Mouse (Mus musculus) left cerebral cortex, postnatal 4 days (tissue): ENCODE data around the gene Gbp4. TPM values are rescaled to one million over a fixed set of nuclear protein-coding genes. Genes with fewer than 3 reads are reported as not detected.
"Not testable (repeated sequence)": the region's sequence is repeated elsewhere in the genome, so short reads cannot be mapped to it uniquely, and the experiment has no call there.

Experiments used
- DNase-seq: peaks from one replicate; pipeline ENCODE4 v3.0.0-alpha.2; 2022
- intact Hi-C: fragments of 180-260 bp; cut with DNase I; formaldehyde crosslinking; loops from one replicate; pipeline ENCODE4 v1.15.1; 2025
- total RNA-seq, 2 experiments: library from RNA; stranded (reverse); gene quantifications; 2 replicates each; pipeline ENCODE4 v1.2.3; 2021

Gbp4 gene
- 1 to 10 TPM; 1.3 TPM for total RNA-seq

DNA sequence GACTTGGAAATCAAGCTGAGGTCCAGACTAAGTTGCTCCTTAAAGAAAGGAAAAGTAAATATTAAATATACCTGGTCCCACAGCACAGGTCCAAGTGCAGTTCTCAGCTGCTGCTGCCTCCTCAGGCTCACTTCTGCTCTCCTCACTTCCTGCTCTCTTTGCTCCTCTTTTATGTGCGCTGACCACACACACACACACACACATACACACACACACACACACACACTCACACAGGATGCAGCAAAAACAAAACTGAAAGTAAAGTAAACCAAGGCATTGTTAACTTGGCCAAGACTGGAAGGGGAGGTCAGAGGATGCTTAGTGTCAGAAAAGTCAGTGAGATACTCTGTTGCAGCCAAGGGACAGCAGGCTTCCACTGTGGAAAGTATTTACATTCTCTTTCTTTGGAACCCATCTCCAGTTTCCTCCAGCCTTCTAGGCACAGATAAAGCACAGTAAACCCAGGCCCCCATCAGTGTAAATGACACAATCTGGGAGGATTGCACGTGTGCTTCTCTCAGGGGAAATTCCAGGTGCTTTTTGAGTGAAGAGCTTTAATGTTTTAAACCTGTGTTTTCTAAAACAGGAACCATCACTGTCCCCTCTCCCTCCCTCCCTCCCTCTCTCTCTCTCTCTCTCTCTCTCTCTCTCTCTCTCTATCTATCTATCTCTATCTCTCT is at the start of gene Gbp4, which contains the start of the genes Gbp9 and Gbp8:
Gbp4 (minus strand) TSS at position 178 of the 680 bp plus-strand sequence.
Gbp9 (minus strand) TSS at position 131 of the 680 bp plus-strand sequence.
Gbp8 (minus strand) TSS at position 132 of the 680 bp plus-strand sequence.
- DNase-seq, intact Hi-C loops: not testable (repeated sequence)

DNA sequence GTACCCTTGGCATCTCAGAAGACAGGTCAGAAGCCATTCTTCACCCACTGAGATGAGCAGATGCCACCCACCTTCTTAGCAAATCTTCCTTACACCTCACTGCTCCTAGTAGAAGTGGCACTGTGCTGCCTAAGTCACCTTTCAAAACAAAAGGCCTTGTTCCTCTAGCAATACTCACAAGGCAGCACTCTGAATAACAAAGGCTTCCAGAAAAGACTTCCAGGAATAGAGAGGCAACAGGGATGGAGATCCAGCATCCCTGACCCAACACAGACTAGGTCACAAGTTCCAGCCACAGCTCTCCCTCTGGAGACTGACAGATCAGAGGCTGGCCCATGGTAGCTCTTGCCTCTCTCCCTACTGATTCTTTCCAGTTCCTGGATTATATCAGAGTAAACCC is 42.1 kb upstream of the Gbp4 start:
- no peak for DNase-seq
- intact Hi-C loops: no loop called here

DNA sequence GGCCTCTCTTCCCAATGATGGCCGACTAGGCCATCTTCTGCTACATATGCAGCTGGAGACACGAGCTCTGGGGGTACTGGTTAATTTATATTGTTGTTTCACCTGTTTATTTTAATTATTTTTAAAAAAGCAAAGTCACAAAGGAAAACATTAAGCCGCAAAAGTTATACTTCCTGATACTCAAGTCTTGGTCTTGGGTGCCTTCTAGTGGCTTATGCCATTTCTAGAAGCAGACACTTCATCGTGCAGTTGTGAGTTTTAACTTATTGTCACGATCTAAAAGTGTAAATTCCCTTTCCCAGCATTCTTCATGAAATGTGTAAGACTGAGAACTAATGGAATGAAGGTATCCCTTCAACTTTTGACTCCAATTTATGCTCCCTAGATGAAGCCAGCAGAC is 17.2 kb upstream of the Gbp4 start:
- intact Hi-C loops: no loop called here
- DNase-seq: no peak

DNA sequence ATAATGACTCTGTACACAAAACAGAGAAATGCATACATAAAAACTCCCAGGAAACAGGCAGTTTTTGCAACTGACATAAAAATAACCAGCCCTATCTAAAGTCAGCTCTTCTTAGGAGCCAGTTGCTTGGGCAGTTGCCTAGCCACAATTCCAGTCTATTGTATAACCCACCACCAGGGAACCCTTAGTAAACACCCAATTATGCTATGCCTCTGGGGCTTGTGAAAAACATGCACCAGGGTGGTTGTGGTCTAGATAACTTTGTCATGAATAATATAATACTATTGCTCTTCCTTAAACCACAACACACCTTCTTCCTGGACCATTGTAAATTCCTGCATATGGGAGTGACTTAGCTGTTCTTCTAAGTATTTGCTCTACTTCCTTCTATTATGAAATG is 14.7 kb upstream of the Gbp4 start:
- intact Hi-C loops: no loop called here
- DNase-seq: no peak

DNA sequence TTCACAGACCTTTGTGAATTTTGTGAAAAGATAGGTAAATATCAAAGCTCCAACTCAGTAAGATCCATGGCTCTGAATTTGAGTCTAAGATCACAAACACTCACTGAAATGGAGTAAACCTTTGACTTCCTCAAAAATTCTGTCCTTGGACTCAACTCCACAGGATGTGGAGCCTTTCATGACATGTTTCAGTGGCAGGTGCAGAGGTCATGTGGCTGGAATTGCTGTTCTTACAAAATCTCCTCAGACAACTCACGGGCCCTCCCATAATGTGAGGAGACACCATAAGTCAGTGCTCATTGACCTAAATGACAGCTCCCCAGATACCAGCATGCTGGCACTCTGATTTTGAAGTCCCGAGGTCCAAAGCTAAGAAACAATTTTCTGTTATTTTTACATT is 8.7 kb upstream of the Gbp4 start:
- DNase-seq, intact Hi-C loops: not testable (repeated sequence)

DNA sequence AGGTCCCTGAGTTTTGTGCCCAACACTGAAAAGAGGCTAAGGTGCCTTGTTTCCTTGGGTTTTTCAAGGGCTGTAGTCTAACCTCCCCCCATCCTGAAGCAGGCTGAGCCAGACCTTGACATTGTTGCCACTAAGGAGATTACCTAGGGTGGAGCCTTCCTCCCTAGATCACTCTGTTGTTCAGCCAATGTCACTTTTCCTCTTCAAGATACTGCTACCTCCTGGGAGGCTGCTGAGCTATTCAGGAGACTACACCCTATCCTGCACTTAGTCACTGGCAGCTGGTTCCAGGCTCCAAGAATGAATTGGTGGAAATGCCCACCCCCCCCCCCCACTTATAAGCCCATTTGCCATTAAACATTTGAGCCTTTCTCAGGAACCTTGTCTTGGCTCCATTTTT is 7.1 kb upstream of the Gbp4 start:
- no peak for DNase-seq
- intact Hi-C loops: no loop called here

DNA sequence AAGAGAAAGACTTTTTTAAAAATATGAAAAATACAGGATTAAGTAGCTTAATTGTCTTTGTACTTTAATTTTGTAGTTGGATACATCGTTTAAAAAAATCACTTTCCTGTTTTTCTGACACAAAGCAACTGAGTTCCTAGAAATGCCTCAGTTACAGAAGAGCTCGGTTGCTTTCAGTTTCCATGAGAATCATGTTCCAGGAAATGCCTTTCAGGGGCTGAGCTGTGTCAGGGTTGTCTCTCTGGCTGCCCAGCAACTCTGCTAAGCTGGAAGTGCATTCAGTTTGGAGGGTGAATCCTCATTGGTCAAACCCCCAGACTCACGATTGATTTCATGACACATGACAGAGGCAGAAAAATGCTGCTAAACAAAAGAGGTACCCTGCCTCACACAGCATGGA is 6.3 kb upstream of the Gbp4 start:
- DNase-seq, intact Hi-C loops: not testable (repeated sequence)

DNA sequence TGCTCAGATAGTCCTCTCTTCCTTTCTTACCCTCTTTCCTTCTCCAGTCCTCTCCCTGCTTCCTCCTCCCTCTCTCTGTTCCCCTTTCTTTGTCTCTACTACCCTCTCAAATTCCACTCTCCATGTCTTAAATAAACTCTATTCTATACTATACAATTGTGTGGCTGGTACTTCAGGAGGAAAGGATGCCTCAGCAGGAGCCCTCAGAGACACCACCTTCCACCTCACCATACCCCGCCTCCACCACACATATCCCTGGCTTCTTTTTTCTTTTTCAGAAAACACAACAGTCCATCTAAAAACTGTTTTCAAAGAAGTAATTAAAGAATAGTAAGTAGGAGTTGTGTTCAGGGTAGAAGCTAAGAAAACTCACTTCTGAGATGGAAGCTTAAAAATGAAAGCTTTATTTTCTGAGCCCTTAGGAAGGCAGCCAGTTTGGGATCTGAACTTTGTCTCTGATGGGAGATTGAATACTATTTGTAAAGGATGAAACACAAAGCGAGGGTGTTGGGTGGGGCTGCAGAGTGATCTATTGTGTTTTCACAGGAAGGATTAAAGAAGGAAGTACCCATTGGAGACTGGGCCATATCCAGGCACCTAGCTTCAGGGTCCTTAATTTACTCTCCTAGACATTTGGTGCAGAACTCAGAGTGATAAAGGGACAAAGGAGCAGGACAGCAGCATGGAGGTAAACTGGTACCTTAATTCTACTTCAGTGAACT is 864 bp upstream of the Gbp4 start:
- intact Hi-C loops: not testable (repeated sequence)

DNA sequence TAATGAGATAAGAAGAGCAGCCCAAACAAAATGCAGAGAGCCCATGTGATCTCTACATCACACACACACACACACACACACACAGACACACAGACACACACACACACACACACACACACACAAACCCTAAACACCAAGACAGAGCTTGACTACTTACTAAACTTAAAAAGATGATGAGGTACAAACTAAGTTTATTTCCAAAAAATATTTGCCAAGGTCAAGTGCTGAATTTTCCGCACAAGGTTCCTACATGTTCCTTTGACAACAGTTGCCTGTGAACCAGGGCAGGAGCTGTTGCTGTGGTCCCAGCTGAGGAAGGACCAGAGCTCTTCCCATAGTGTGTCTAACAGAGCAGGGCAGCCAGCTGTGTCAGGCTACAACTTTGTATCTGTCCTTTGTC is 480 bp downstream of the Gbp4 start:
- DNase-seq: no peak
- intact Hi-C loops: no loop called here

More for the DNA sequence above, 864 bp upstream of the Gbp4 start:
- not testable (repeated sequence) for DNase-seq

DNA sequence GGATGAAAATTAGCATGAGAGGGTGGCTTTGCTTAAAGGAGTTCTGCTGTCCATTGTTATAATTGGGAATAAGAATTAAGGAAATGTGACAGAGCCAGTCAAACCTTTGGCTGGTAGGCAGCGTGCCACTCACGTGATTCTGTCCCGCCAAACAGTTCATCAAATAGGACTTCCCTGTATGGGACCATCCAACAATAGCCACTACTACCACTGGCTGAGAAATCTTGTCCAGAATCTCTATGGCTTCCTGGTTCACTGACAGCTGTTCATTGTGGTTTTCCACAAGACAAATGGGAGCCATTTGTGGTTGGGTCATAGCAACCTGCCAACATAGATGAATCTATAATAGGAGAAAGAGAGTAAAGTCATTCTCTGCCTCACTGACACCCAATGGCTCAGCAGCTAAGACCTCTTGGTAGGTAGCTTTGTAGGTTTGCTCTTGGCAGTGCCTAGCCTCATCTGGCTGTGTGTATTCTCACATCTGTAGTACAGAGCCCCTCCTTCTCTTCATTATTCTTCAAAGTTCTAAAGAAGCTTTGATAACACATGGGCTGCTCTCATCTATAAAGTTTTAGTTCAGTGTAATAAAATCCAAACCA is 2.6 kb downstream of the Gbp4 start:
- DNase-seq, intact Hi-C loops: not testable (repeated sequence)

DNA sequence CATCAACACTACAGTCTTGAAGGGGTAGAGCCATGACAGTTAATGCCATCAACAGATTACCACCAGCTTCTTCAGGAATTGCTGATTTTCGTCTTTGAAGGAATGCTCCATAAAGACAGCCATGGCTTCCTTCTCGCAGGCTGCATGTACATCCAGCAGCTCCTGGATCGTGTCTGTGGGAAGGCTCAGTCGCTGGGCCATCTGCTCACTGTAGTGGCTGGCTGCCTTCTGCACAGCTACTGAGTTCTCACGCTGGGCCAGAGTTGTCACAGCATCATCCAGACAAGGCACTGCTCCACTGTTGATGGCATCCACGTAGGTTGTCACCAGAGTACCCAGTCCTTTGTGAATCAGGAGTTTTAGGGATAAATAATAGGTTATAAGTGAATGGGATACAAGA is 17.7 kb downstream of the Gbp4 start:
- DNase-seq: peak; percentile 17
- intact Hi-C loops: not testable (repeated sequence)

DNA sequence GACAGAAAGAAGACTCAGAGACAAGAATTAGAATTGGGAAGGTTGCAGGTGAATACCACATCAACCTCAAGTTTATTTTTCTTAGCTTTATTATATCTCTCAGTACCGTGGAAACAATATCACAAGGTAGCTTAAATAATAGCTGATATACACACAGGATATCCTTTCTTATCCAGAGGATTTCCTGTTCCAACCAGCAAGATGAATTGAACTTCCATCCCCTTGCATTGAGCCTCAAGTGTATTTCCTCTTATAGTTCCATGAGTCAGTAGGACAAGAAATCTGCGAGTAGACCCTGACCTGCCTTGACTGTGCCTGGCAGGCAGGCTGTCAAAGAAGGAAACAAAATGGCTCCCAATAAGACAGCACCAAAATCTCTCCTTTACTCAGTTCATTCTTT is 23.6 kb downstream of the Gbp4 start:
- intact Hi-C loops: no loop called here
- DNase-seq: no peak

DNA sequence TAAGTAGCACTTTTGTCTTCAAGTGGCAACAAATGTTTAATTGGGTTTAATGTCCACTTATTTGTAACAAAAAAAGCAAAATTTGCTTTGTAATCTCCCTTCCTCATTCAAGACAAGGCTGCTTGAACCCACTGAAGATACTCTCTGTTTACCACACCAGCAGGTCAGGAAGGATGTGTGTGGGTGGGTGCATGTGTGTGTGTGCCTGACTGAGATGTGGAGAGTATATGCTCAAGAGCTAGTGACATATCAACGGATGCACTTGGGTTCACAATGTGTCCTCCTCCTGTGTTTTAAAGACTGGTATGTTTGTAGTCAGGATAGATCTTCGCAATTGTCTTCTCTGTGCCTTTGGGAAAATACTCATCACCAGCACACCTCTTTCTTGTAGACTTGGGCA is 24.7 kb downstream of the Gbp4 start:
- DNase-seq: no peak
- intact Hi-C loops: no loop called here

DNA sequence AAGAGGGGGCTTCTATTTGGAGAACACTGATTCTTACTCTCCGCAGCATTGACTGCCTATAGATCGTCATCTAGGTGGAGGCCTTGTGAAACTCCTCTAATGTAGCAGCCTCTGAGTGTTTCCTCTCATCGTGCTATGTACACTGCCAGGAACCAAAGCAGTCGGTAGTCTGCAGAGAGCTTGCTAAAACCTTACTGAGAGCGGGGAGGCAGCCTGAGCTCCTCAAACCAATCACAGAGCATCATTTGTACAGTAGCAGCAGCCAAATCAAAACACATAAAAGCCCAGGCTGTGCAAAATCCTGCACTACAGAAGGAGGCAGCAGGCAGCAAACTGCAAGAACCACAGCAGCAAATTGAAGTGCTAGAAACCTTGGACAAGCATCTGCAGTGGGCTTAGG is 25.7 kb downstream of the Gbp4 start:
- intact Hi-C loops: no loop called here
- DNase-seq: no peak

DNA sequence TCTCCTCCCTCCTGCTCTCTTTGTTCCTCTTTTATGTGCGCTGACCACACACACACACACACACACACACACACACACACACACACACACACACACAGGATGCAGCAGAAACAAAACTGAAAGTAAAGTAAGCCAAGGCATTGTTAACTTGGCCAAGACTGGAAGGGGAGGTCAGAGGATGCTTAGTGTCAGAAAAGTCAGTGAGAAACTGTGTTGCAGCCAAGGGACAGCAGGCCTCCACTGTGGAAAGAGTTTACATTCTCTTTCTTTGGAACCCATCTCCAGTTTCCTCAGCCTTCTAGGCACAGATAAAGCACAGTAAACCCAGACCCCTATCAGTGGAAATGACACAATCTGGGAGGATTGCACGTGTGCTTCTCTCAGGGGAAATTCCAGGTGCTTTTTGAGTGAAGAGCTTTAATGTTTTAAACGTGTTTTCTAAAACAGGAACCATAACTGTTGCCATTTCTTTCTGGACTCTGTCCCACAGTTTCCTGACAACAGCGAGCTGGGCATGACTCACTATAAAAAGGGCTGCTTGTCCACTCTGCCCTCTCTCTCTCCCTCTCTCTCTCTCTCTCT is 29.0 kb downstream of the Gbp4 start:
- DNase-seq, intact Hi-C loops: not testable (repeated sequence)

DNA sequence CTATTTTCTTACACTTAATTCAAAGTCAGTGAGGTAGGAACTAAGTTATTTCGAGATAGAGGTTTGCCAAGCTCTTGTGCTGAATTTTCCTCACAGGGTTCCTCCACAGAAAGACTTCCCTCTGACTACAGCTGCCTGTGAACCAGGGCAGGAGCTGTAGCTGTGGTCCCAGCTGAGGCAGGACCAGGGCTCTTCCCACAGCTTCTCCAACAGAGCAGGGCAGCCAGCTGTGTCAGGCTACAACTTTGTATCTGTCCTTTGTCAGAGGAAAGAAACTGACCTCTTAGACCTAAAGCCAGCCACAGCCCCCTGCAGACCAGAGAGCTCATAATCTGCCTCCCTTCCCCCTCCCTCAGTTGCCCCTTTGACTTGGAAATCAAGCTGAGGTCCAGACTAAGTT is 29.6 kb downstream of the Gbp4 start:
- intact Hi-C loops, DNase-seq: not testable (repeated sequence)

DNA sequence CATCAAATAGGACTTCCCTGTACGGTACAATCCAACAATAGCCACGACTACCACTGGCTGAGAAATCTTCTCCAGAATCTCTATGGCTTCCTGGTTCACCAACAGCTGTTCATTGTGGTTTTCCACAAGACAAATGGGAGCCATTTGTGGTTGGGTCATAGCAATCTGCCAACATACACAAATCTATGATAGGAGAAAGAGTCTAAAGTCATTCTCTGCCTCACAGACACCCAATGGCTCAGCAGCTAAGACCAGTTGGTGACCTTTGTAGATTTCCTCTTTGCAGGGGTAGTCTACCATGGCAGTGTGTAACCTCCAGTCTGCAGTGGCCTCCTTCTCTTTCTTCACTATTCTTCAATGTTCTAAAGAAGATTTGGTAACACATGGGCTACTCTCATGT is 33.7 kb downstream of the Gbp4 start:
- intact Hi-C loops, DNase-seq: not testable (repeated sequence)

DNA sequence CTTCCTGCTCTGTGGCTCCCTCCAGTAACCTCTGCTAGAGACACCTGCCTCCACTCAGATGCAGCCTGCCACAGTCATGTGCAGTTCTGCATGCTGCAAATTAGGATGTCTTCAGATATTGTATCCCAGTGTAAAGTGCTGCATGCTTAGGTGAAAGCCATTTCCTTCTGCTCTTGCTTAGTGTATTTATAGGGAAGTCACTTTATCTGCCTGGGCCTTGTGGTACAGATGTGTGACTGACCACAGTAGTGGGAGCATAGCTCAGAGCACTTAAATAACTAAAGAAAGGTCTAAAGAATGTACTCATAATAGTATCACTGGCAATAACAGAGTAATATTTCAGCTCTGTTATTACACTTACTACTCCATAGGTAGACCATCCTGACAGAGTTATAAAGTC is 57.5 kb downstream of the Gbp4 start:
- intact Hi-C loops: no loop called here
- DNase-seq: no peak

DNA sequence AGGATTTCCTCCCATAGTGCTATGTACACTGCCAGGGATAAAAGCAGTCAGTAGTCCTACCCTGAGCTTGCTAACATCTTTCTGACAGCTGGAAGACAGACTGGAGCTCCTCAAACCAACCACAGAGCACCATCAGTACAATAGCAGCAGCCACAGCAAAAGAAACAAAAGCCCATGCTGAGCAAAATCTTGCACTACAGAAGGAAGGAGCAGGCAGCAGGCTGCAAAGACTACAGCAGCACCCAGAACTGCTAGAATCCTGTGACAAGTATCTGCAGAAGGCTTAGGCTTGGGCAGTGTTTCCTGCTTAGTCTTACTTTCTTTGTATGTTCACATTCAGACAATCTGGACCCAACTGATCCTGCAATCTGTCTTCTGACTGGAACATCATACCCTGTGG is 71.0 kb downstream of the Gbp4 start:
- DNase-seq, intact Hi-C loops: not testable (repeated sequence)
